Mouse (Mus musculus) B cell, adult 2 months (primary cell): ENCODE measurements around the gene Prrg2.

ENCODE experiments used
- DNase-seq, 2 experiments: peaks; one replicate each; pipeline ENCODE4 v3.0.0; 2022

Prrg2 gene

GRCm38 (mm10) chr7:45029995-45030394 lies 32.5 kb downstream of the Prrg2 start:
- DNase-seq = no peak

- DNase-seq = no peak
These were observed 34.1 kb downstream of the Prrg2 start for GRCm38 (mm10) chr7:45028351-45028750.

DNA sequence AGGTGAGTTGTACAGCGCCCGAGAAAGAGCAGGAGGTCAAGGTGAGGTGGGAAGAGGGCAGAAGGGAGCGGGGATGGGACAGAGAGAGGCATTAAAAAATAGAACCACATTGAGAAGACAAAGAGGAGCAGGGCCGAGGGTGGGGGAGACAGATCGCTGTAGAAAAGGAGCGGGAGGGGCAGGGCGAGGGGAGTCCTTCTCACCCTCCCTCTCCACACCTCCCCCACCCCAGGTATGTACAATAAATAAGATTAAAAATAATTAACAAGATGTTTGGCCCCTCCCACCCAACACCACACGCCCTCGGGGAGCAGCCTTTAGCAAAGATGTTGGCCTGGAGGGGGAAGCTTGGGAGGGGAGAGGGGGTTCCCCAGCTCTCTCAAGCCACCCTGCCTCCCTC lies 34.7 kb downstream of the Prrg2 start:
- no peak for DNase-seq

DNA sequence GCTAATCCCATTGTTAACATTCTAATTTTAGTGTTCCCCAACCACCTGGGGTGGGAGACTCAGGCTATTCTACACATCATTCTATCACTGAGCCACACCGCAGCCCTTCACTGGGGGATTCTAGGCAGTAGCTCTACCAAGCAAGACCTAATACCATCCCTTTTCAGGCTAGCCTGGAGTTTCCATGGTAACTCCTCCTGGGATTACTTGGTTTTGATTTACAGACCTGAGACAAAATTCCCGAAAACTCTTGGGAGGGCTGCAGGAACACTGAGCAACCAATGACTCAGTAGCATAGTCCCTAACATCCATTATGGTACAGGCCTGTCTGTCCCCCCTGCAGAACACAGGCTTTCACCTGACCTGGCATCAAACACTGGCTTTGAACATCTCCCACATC lies 36.2 kb downstream of the Prrg2 start:
- DNase-seq = no peak

GRCm38 (mm10) chr7:45025601-45026220 lies 36.8 kb downstream of the Prrg2 start:
- DNase-seq = no peak

DNA sequence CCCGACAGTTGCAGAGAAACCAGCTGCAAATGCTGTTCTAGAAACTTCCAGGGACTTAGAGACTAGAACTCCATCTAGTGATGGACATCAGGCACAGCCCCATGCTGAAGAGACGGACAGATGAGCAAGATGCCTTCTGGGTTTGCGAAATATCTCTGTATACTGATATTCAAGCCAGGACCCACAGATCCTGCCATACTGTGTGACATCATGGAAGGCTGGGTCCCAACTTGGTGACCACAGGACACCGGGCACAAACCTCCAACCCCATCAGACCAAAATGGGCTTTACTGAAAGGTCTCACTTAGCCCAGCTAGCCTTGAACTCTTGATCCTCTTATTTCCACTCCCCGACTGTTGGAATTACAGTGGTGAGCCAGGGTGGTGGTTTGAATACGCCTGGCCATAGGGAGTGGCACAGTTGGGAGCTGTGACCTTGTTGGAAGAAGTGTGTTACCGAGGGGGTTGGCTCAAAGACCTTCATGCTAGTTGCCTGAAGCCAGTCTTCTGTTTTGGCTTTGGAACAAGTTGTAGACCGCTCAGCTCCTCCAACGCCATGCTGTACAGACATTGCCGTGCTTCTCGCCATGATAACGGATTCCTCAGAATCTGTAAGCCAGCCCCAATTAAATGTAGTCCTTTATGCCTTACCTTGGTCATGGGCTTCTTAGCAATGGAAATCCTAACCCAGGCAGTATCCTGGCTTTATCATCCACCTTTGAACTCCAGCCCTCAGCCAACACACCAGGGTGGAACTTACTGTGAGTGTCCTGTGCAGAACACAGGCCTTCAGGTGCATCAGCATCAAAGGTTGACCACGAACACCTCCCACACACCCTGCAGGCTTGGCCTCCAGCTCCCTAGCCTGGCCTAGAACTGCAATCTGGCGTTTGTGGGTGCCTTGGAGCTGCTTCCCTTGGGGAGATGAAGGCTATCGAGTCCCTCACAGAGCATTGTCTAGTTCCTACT lies 37.9 kb downstream of the Prrg2 start:
- no peak for DNase-seq

DNA sequence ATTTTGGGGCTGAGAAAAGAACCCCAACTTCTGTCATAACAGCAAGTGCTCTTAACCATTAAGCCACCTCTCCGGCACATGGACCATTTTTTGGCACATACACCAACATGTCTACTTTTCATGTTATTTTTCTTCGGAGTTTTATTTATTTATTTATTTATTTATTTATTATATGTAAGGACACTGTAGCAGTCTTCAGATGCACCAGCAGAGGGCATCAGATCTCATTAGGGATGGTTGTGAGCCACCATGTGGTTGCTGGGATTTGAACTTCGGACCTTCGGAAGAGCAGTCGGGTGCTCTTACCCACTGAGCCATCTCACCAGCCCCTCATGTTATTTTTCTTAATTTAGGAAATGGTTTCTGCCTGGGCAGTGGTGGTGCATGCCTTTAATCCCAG lies 38.8 kb downstream of the Prrg2 start:
- peak; percentile 21 to 22 for DNase-seq

DNA sequence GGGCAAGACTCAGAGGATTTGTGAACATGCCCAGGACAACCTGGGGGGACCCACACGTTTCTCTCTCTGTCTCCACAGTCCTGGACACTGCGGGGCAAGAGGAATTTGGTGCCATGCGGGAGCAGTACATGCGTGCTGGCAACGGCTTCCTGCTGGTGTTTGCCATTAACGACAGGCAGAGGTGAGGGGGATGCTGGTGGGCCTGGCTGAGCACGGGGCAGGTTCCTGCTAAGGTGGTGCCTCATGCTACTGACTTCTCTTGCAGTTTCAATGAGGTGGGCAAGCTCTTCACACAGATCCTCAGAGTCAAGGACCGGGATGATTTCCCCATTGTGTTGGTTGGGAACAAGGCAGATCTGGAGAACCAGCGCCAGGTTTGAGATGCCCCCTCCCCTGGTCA lies 42.3 kb downstream of the Prrg2 start:
- no peak for DNase-seq

- DNase-seq = no peak
These were observed 43.4 kb downstream of the Prrg2 start for GRCm38 (mm10) chr7:45019031-45019571.

DNA sequence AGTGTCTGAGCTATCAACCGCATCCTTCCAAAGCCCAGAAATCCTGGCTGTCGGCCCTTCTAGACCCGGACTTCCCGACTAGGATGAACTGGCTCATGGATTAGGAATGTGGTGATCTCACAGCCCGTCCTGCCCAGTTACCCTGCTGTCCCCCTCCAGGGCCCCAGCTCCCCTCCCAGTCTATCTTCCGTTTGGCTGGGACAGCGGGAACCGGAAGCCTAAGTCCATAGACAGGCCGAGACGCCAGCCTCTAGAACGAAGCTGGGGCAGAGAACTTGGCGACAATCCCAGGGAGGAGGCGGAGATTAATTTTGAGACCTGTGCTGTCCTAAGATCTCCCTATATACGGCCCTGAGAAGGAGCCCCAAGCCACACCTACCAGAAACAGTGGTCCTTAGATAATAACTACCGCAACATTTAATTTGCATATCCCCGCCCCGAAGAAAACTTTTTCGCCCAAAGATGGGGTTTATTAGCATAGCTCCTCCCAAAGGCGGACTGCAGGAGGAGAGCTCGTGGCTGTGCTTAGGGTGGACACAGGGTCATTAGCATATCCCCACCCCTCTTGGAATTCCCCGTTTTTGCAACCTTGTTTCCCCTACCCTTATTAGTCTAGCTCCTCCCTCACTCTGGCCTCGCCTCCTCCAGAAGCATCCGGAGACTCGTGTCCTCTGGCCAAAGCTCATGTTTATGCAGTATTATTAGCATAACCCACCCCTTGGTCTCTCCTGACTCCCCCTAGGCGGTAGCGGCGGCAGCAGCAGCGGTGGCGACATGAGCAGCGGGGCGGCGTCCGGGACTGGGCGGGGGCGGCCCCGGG lies 45.0 kb downstream of the Prrg2 start, which contains the start of gene Rras:
Rras (plus strand) TSS at position 720 of the 820 bp plus-strand sequence.
- peak; percentile 92 to 97 for DNase-seq

DNA sequence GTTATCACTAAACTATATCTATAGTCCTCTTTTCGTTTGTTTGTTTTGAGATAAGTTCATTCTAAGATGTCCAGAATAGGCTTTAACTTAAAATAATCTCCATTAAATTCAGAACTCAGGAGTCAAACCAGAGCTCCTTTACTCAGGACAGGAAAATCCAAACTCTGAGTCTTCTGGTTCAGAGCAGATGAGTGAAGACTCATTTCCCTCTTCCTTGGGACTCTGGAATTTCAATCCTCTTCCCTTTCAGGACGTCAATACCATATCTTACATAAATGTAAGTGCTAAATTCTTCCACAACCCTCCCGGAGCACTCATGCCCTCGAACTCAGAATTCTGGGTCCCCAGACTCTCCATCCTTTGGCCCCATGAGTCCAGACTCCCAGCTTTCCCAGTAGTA lies 45.7 kb downstream of the Prrg2 start:
- DNase-seq = no peak

DNA sequence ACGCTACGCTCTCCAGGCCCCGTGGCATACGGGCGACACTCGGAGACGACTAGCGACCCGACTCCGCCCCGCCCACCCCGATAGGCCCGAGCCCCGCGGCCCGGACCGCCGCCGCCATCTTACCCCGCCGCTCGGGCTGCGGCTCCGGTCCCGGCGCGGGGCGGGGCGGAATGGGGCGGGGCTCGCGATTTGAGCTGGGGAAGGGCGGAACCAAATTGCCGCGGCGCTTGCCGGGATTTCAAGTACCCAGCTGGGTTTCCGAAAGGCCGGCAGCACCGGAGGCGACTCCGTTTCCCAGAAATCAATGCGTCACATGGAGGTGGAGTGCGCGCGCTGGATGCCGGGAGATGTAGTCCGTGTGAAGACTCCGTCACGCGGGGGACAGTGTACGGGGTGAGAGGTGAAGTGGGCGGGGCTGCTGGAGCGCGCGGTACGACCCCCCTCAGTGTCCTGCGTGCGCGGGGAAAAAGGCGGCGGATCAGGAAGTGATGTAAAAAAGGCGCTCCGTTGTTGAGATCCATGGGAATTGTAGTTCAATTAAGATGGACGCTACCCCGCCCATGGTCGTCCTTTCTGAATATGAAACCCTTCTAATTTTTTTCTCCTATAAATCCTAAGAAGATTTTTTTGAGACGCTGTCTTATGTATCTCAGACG lies 46.4 kb downstream of the Prrg2 start, which contains the start of gene Scaf1:
Scaf1 (minus strand) TSS at position 407 of the 656 bp plus-strand sequence.
- DNase-seq = peak; percentile 98 to 99

DNA sequence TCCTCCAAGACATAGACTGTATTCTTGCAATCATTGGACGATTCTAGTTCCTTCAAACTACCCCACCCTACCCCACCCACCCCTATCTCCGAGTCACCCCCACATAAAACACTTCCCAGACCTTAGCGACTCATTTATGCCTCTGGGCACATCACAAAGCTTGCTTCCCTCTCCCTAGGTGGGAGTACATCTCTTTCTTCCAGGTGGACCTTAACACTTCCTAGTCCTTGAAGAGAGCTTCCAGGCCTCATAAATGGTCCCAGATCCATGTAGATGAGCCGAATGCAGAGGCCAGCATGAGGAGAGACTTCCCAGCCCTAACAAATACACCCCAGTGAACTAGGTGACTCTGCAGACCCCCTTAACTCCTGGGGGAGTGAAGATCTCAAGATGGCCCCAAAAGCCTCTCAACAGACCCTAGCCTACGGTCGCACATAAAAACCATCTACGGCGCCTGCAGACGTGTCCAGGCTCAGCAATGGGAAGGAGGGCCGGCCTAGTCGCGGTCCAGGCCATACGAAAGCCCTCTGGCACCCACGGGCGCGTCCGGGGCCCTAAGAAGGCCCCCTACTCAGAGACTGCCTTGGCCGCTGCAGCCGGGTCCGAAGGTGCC lies 47.0 kb downstream of the Prrg2 start:
- DNase-seq = no peak

GRCm38 (mm10) chr7:45014096-45014451 lies 48.4 kb downstream of the Prrg2 start:
- DNase-seq = no peak

- DNase-seq = no peak
These were observed 48.9 kb downstream of the Prrg2 start for GRCm38 (mm10) chr7:45013366-45014095.

DNA sequence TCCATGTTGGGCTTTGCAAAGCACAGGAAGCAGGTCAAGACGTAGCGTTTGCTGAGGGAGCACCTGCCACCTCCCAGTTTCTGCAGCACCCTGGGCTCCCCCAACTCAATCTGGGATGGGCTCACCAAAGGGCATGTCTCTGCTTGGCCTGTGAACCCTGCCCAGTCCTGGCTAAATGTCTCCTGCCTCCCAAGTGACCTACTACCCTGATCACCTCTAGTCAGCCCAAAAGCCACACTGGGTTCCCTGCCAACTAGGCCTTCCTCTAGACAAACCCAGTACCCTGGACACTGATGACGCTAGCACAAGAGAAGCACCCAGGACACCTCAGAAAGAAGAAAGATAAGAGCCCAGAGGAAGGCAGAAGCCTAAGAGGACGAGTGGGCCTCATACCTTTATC lies 49.7 kb downstream of the Prrg2 start:
- no peak for DNase-seq

DNA sequence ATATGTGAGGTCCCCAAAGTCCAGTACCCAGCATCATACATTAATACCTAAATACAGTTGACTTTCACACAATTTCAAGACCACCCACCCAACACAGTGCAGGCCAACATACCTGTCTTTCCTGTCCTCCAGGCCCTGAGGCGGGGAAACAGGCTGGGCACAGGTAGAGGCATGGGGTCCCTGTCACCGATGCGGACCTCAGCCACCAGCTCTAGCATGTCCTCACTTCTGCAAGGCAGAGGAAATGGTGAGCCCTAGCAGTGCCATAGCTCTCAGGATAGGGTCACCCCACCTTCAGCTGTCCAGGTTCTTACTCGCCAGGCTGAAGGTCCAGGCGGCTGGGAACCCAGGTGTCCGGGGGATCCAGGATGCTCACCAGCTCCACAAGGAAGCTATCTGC lies 50.5 kb downstream of the Prrg2 start:
- no peak for DNase-seq

DNA sequence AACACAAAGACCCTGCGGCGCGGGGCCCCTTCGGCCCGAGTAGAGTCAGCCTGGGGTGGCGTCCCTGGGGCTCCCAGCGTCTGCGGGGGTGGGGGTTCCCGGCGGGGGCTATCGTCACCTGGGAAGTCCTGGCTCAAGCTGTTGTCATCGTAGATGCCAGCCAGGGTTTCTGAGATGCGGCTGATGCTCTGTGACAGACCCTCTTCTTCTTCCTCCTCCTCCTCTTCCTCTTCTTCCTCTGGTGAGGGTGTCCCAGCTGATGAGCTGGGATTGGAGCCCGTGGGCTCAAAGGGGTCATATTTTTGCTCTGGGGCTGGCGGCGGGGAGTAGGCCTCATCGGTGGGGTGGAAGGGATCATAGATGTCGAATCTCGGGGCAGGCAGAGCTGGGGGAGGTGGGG lies 54.1 kb downstream of the Prrg2 start:
- no peak for DNase-seq

- DNase-seq = no peak
These were observed 54.6 kb downstream of the Prrg2 start for GRCm38 (mm10) chr7:45007846-45008245.

DNA sequence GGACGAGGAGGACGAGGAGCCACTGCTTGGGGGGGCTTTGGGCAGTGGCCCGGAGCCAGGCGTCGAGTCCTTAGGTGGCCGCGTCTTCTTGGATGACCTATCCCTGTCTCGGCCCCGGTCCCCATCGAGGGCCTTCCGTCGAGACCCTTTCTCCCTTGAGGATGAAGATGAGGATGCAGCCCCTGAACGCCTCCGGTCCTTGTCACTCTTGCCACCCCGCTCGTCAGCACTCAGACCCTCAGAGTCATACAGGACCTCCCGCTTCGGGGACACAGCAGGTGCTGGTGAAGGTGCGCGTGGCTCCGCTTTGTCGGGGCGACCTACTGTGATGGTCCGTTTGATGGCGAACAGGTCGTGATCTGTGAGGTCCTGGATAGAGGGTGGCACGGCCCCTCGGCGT lies 55.3 kb downstream of the Prrg2 start:
- no peak for DNase-seq

DNA sequence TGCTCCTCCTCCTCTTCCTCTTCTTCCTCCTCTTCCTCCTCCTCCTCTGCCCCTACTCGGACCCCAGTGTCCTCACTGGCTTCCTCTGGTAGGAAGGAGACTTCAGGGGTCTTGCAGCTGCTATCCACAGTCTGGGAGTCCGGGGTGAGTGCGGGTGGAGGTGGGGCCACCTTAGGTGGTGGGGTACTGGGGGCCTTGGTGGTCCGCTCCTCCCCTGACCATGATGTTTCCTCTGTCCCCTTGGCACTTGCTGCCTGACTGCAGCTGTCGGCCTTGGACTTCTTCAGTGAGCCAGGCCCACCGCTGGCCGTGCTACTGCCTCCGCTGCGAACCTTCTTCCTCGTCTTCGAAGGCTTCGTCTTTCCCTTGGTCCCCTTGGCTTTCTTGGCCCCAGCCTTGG lies 56.0 kb downstream of the Prrg2 start:
- DNase-seq = no peak
